Mouse (Mus musculus) fat pad, adult 2 months (tissue): ENCODE data around the gene Uqcc3.
"Not testable (repeated sequence)": the region's sequence is repeated elsewhere in the genome, so short reads cannot be mapped to it uniquely, and the experiment has no call there.

Experiments used
- DNase-seq: peaks from one replicate; pipeline ENCODE4 v3.0.0-alpha.2; 2011; ENCODE audit warnings: low read depth, low spot score; ENCODE audit errors: extremely low read depth

Uqcc3 gene

DNA sequence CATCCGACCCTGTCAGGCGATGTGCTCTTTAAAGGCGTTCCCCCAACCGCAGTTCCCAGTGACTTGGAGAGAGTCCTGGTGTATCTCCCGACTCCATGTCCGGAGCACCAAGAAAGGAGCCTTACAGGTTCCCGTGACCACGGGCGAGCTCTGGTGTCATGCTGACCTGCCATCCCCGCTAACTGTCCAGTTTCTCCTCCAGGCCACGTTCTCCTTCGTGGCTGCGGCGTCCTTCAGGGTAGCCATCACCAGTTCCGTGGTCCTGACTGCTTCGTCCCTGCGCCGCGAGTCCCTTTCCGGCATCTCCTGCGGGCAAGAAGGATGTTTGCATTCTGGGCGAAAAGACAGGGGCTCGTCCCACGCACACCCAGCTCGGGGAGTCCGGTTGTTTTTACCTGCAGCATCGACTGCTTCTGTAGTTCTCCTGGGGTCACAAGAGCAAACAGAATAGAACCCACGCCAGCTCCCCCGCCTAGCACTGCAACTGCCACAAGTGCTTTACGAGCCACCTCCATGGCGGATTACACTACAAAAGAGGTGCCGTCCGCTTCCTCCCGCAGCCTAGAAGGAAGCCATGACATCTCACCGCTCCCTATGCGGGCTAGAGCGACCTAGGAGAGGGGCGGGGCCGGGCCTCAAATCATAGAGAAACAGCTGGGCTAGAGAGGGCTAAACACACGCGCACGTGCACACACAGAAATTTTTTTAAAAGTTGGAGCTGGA is at the start of gene Uqcc3:
Uqcc3 (minus strand) TSS at position 613 of the 723 bp plus-strand sequence.
- DNase-seq: no peak

DNA sequence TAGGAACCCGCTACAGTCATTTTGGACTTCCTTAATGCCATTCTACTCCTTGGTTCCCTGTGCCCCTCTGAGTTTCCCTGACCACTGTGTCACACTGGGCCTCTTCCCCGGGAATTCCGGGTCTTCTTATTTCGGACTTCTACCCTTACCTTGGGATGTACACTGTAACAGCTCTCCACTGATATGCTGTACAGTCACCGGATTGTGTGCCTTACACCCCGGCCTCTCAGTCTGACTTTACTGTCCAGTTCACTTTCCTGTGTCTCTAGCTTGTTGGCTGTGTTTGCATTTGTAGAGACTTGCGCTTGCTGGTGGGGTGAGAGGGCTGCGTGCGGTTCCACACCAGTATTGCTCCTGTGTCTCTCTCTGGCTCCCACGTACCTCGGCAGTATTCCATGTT is 49.4 kb upstream of the Uqcc3 start:
- DNase-seq: no peak

DNA sequence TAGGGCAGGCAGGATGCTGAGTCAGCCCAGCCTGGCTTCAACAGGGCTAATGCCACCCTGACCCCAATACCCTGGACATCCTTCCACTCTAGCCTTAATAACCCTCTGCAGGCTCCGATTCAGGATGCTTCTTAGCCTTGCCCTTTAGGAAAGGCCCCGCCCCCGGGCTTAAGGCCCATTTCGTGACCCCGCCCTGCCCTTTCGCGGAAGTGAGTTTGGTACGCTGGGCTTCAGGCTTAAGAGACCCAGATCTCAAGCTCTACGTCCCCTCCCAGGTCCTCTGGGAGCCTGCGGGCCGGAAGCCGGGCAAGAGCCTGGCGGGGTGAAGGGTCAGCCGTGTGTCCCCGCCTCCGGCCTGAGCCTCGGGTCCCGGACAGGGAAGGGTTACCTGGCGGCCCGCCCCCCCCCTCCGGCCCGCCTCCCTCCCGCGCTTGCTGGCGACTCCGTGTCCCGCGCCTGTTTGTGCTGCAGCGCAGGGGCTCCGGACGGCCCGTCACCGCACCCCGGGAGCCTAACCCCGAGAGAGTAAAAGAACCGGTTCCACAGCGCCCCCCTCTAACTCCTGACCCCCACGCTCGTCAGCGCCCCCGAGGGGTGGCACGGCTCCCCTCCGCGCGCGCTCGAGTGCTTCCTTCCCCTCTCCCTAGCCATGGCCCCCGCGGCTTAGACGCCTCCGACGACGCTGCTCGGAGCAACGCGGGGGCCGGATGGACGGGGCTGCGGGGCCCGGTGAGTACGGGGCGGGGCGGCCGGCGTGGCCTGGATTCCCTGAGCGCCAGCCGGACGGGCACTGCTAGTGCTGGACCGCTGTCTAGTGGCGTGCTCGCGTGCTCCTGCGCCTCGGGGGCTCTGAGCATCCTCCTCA is 48.7 kb upstream of the Uqcc3 start, which contains the start of the genes Rom1 and Eml3:
Rom1 (minus strand) TSS at position 133 of the 865 bp plus-strand sequence.
Eml3 (plus strand) TSS at position 329 of the 865 bp plus-strand sequence.
- DNase-seq: no peak

DNA sequence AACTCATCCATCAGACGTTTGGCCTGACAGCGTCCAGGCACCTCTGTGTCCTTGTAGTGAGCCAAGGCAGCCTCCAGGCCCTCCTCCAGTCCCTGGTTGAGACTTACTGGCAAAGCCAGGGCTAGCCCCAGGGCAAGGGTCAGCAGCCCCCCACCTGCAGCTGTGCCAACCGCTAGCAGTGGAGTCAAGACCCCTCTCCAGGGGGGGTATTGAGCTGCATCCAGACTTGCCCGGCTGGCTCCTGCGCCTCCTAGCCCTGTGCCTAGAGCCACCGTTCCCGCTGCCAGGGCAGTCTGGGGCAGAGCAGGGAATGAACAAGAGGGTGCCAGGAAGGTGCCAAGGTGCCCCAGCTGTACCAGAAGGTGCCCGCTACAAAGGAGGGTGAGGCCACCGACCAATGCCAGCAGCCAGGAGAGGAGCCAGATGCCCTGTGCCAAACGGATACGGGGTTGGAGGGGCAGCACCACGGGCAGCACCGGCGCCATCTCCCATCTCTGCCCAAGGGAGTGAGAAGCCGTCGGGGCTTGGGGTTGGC is 48.0 kb upstream of the Uqcc3 start:
- no peak for DNase-seq

DNA sequence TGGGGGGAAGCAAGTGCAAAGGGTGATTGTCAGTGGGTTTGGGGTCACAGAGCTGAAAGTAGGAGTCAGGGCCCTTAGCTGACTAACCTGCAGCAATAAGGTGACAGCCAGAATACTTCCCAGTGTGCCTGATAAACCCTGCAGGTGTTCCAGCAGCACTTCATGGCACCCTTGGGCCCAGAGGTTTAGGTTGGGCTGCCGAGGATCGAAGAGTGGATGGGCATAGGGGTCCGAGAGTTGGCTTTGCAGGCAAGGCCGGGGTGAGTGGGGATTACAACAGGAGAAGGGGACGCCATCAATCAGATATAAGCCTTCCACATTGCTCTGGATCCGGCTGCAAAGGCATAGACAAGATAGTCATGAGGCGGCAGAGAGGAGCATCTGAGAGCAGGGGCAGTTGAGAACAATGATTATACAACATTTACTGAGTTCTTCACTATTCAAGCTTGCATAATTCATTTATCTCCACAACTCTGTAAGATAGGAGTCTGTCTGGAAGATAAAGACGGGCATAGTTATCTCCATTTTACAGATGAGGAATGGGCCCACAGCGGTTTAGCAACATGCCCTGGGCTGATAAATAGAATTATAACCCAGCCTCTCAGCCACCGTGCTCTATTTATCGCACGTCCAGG is 47.3 kb upstream of the Uqcc3 start:
- no peak for DNase-seq

DNA sequence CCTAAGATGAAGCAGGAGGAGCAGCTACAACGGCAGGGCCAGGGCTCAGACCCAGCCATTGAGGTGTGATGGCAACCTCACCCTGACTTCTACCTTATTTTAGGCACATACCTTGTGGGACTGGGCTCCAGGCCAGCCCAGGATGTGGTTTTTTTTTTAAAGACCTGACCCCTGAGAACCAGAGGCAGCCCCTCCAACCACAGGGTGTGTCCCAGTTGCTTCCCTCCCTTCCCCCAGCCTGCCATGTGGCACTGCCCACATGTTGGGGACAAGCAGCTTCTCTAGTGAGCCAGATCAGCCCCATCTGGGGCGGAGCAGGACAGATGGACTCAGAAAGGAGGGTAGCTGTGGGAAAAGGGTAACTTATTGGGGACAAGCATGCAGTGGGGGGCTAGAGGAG is 46.0 kb upstream of the Uqcc3 start:
- DNase-seq: no peak

DNA sequence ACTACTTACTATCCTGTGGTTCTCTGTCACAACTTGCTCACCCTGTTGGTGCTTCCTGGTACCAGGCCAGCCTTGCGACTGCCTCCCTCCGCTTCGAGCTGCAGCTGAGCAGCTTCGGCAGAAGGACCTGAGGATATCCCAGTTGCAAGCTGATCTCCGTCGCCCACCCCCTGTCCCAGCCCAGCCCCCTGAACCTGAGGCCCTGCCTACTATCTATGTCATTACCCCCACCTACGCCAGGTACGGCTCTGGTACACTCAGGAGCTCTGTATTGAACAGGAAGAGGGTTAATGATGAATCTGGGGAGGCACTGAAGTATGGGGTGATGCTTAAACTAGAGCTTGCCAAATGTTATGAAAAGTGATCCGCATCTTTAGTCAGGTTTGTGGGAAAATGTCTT is 41.0 kb upstream of the Uqcc3 start:
- no peak for DNase-seq

DNA sequence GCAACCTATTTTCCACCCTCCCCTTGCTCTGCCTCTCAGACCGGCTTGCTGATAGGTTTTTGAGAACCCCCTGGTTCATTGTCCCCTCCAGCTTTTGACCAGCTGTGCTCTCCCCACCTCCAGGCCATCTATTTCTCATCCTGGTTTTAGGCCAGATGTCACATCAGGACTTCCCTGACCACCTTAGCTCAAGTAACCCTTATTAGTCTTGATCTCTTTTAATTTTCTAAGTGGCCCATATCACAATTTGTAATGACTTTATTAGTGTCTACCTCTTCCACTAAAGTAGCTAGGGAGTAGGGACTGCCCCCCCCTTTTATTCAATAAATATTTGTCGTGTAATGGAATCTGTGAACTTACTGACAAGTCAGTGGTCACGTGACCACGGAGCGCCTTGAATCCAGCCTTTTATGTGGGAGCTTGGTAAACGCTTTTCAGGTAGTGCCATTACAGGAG is 40.1 kb upstream of the Uqcc3 start:
- DNase-seq: no peak

DNA sequence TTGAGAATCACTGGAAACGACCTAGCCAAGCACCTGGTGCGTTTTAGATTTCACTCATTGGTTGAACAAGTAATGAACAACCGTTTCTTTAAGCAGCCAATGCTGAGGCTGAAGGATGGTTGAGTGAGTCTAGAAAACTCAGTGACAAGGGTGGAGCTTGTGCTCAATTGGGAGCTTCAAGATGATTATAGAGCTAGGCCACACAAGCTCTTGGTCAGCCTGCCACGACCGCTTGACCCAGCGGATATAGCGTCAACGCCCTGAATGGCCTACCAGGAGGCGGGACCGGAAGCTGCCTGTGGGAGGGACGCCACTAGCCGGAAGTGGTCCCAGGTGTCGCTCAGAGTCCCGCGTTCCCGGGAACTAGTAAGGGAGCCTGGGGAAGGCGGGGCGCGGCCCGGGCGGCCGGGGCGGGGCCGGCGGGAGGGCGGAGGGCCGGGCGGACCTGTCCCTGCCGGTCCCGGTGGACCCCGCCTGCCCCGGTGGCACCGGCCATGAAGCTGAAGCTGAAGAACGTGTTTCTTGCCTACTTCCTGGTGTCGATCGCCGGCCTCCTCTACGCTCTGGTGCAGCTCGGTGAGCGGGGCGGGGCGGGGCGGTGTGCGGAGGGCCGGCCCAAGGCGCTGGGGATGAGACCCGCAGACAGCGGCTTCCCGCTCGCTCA is 39.5 kb upstream of the Uqcc3 start, which contains the start of gene B3gat3:
B3gat3 (plus strand) TSS at position 302 of the 664 bp plus-strand sequence.
- DNase-seq: no peak

DNA sequence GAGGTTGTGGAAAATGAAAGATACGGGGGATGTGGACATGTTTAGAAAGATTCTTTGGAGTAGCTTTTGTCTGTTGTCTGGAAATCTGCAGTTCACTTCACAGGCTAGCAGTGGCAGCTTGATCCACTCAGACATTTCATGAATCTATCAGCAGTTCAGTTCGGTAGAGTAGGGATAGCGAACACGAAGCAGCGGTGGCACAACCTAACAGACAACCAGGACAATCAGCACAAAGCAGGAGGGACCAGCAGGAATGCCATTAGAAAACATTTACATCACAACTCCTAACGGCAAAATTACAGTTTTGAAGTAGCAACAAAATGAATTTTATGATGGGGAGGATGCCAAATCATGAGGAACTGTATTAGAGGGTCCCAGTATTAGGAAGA is 39.0 kb upstream of the Uqcc3 start:
- no peak for DNase-seq

DNA sequence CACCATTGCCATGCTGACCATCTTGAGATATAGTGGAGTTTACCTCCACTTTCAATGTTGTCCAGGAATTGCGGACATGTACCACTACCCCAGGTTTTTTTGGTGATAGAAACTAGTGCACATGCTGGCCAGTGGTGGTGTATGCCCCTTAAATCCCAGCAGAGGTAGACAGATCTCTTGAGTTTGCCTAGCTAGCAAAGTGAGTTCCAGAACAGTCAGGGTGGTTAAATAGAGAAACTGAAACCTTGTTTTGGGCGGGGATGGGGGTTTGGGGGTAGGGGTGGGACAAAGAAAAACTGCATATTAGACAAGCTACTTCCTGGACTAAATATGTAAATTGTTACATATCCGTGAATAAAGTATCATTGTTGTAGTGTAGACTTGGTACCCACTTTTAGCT is 38.3 kb upstream of the Uqcc3 start:
- no peak for DNase-seq

DNA sequence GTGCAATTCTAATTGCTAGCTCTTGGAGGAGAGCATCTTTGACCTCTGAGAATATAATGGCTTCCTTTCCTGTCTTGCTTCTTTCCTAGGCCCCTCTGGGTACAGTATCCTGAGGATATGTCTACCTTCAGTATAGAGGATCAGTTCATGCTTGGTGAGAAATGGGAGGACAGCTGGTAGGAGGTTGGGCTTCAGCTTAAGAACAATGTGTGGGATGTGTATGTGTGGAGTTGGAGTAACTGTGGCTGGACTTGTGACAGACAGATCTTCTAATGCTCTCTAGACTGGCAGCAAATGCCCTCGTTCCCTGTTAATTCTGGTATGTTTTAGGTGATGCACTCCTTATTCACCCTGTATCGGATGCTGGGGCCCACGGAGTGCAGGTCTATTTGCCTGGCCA is 33.5 kb upstream of the Uqcc3 start:
- no peak for DNase-seq

DNA sequence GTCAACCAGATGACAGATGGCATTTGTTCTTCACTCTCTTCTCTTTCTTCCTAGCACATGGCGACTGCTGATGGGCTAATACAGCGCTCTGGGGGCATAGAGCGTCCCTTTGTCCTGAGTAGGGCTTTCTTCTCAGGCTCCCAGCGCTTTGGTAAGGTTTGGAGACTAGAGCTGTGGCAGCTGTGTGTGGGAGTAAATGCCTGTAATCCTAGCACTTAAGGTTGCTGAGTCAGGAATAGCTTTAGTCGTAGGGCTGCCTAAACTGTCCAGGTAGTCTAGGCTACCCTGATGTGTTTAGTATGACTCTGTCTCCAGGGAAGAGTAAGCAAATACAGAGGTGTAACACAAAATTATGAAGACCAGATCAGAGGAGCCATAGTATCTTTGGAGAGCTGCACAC is 31.1 kb upstream of the Uqcc3 start:
- no peak for DNase-seq

DNA sequence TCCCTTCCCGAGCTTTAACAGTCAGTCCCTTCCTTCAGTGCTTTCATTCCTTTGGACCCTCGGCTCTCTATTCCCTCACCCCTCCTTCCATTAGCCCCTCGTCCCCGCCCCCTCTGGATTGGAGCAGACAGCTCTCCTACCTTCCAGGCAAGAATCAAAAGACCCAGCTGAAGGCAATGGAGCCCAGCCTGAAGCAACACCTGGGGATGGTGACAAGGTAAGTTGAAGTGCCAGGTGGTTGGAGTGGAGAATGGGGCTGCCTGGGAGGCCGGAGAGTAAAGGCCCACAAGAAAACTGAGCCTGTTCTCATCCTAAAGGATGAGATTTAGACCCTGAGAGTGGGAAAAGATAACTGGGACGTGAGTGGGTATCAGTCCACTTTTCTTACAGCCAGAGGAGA is 27.8 kb upstream of the Uqcc3 start:
- no peak for DNase-seq

DNA sequence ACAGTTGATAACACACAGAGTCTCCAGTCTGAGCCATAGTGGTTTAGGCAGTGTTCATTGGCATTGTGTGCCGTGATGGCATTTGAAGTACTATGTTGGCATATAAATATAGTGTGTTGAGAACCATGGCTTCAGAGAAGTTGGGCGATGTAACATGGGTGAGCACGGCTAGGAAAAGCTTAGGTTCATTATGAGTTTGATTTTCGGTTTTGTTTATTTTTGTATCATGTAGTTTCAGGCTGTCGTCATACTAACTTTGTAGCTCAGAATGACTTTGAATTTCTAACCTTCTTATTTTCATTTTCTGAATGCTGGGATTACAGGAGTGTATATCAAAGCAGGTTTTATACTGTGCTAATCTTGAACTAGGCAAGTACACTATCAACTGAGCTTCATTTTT is 22.7 kb upstream of the Uqcc3 start:
- DNase-seq: no peak

DNA sequence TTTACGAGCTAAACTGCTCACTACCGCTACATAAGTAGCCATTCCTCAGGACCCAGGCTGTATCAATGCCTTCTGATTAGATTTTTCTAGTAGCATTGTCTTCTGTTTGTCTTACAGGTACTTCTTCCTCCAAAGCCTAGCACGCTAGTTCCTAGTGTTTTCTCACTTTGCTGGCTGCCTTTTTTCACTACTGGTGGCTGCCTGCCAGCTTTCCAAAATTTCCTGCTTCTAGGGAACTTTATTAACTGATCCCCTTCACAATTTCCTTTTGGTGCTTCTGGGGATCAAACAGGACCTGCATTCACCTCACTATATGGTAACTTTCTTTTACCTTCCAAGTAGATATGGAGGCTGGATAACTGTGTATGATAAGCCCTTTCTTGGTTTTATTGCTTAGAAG is 18.4 kb upstream of the Uqcc3 start:
- no peak for DNase-seq

DNA sequence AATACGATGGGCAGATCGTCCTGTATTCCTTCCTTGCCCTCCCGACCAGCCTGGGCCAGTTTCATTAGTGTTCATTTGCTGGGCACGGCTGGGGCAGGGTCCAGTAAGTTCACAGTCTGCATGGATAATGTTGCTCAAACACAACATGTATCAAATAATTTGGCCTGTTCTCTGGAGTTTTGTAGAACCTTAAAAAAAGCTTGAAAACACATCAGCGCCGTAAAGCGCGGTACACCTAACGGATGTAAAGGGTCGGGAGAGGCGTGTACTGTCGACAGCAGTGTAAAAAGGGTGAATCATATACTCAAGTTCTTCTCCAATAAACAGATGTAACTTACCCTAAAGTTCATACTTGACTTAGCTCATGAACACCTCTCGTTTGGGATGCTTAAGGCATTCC is 17.9 kb upstream of the Uqcc3 start:
- DNase-seq: no peak

DNA sequence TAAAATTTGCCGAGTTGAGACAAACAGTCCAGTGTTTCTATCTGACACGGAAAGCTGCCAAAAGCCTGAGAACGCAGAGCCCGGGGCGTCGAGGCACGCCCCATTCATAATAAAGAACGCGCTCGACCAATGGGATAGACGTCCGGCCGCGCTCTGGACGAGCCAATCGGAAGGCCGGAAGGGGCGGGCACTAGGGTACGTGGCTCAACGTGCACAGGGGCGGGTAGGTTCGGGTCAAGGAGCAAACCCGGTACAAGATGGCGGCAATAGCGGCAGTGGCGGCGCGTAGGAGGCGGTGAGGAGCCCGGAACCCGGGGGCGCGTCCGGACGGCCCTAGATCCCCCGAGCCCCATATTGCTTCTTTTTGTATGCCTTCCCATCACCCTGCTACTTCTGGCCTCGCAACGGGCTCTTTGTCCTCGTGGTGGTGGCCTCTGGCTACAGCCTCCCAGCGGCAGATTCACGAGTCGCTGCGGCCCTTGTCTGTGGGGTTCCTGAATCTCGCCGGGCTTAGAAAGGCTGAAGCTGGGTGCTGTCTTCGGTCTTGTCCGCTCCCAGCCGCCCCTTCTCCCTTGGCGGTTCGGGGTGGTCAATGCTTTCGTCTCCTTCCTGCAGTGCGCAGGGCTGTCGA is 17.3 kb upstream of the Uqcc3 start, which contains the start of gene Ganab:
Ganab (plus strand) TSS at position 207 of the 631 bp plus-strand sequence.
- no peak for DNase-seq

DNA sequence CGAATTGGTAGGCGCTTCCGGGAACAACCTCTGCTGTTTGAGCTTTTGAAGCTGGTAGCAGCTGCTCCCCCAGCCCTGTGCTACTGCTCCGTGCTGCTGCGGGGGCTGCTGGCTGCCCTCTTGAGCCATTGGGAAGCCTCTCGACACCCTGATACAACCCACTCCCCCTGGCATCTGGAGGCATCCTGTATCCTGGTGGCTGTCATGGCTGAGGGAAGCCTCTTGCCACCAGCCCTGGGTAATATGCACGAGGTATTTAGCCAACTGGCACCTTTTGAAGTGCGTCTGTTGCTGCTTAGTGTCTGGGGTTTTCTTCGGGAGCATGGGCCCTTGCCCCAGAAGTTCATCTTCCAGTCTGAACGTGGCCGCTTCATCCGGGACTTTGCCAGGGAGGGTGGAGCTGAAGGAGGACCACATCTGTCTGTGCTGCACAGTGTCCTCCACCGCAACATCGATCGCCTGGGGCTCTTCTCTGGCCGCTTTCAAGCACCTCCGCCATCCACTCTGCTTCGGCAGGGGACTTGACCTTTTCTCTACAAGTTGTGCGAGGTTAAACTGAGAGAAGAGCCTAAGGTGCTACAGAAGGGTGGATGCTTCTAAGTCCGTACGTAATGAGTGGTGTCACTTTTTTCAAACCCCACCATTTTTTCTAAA is 16.6 kb upstream of the Uqcc3 start:
- DNase-seq: not testable (repeated sequence)

DNA sequence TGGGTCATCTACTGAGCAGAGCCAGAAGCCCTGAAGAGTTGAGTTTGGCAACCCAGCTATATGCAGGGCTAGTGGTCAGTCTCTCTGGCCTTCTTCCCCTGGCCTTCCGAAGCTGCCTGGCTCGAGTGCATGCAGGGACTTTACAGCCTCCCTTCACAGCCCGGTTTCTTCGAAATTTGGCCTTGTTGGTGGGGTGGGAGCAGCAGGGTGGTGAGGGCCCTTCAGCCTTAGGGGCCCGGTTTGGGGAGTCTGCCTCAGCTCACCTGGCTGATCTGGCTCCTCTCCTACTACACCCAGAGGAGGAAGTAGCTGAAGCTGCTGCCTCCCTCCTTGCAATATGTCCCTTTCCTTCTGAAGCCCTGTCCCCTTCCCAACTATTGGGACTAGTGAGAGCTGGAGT is 15.5 kb upstream of the Uqcc3 start:
- not testable (repeated sequence) for DNase-seq
